Mouse (Mus musculus) macrophage (primary cell): ENCODE data around the gene Gm12258. TPM values are rescaled to one million over a fixed set of nuclear protein-coding genes. Genes with fewer than 3 reads are reported as not detected.
A peak's percentile ranks its signal among the peaks of the same experiment; 100 is the strongest.
"Not testable (repeated sequence)": the region's sequence is repeated elsewhere in the genome, so short reads cannot be mapped to it uniquely, and the experiment has no call there.

Experiments used
- H3K27ac ChIP-seq: fragments of 350-480 bp; formaldehyde crosslinking; 2 replicates; pipeline ENCODE4 v1.9.0; 2021
- H3K36me3 ChIP-seq: fragments of 350-480 bp; formaldehyde crosslinking; 2 replicates; pipeline ENCODE4 v1.9.0; 2021; ENCODE audit errors: inconsistent target
- H3K4me3 ChIP-seq: fragments of 350-480 bp; formaldehyde crosslinking; 2 replicates; pipeline ENCODE4 v1.9.0; 2021; ENCODE audit errors: inconsistent target
- H3K79me2 ChIP-seq: fragments of 350-480 bp; formaldehyde crosslinking; 2 replicates; pipeline ENCODE4 v1.9.0; 2021; ENCODE audit errors: inconsistent target
- WGBS: methylation state at CpG from one replicate; pipeline ENCODE4 v1.1.7; 2026; ENCODE audit warnings: inconsistent platforms; ENCODE audit not compliant: missing documents; 5-methylcytosine and 5-hydroxymethylcytosine counted together
- polyA plus RNA-seq: library from polyadenylated mRNA; stranded (reverse); fragments of 250-400 nt; gene quantifications from 3 replicates; pipeline ENCODE4 v1.2.4, GENCODE M21; 2018; ENCODE audit warnings: inconsistent platforms
- total RNA-seq, 78 experiments: library from RNA; depleted of rRNA; stranded (reverse); fragments of 250-400 nt; gene quantifications; 1 replicate in 9 of 78; 2 replicates in 24 of 78; 3 replicates in 43 of 78; 4 replicates in 2 of 78; pipeline ENCODE4 v1.2.4; 2018; ENCODE audit warnings: inconsistent platforms in 56 of 78

Gene Gm12258
- 10 to 100 TPM in 12 of 26 experiments, 1 to 10 TPM in 13, under 1 TPM in 1; 1.00 to 37.7 (median 8.2) TPM for total RNA-seq (2018; cell fraction: chromatin; rRNA removed)
- total RNA-seq (2018; cell fraction: cytosol; rRNA removed), result 1 to 10 TPM in 8 of 26 experiments, under 1 TPM in 18; 0.06 to 2.8 (median 0.41) TPM
- 10 to 100 TPM in 8 of 26 experiments, 1 to 10 TPM in 16, under 1 TPM in 2; 0.93 to 34.4 (median 7.4) TPM for total RNA-seq (2018; cell fraction: nucleus; rRNA removed)
- polyA plus RNA-seq, result 1.1 to 3.3 TPM (median 2.3 TPM) in 3 replicates

DNA sequence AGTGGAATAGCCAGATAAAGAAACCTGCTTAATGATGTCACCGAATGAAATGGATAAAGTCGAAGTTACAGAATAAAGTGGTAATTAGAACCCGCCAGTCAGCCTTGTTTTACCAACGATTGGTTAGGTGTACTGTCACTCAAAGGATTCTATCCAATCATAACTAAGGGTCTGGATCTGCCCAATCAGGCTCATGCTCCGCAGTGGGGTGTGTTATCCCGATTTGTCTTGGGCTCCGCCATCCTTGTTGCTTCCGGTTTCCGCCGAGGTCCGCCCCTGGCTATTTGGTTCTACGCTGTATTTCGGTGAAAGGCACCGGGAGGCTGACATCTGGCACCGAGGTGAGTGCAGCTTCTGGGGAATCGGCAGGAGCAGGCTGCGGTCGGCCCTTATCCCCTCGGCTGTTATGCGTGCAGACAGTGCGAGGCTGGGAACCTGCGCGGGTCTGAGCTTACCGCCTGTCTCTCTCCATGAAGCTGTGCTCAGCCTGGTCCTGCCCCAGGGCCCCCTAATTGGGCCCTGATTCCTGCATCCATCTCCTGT, at the start of gene Gm12258:
Gene Gm12258, plus strand, starts transcription at position 240 of the 543 bp plus-strand sequence.
- no peaks in the 10 kb centered on the region; the same call in 1 of the 2 replicates for H3K79me2 ChIP-seq
- peak within 1 kb of the TSS; percentile 36 for H3K27ac ChIP-seq
- WGBS, result 1% methylated on average over 24 of the region's 24 CpGs
- H3K36me3 ChIP-seq, result peaks cover 21% of the 10 kb centered on the region; the same call in 1 of the 2 replicates
- H3K4me3 ChIP-seq, result peak within 1 kb of the TSS; percentile 94

DNA sequence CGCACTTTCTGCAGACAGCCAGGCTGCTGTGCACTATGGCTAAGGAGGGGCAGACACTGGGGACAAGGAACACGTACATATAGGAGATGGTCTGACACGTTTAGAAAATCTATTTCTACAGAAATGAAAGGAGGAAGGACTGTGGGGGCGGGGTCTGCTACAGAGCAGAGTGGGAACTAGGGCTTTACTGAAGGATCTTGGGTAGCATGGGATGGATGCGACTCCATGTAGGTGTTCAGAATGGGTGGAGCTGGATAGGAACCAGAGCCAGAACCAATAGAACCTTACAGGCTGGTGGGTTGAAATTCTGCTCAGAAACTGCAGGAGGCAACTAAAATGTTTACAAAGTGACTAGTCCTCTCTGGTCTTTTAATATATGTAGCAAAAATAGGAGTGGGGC, 47.2 kb upstream of the Gm12258 start:
- Histone ChIP-seq H3K27ac (no peak overlapping the region), H3K79me2 (no peaks in the 10 kb centered on the region), H3K36me3 (no peaks in the 10 kb centered on the region), H3K4me3 (no peak overlapping the region)
- WGBS, result 56% methylated on average over 5 of the region's 5 CpGs

DNA sequence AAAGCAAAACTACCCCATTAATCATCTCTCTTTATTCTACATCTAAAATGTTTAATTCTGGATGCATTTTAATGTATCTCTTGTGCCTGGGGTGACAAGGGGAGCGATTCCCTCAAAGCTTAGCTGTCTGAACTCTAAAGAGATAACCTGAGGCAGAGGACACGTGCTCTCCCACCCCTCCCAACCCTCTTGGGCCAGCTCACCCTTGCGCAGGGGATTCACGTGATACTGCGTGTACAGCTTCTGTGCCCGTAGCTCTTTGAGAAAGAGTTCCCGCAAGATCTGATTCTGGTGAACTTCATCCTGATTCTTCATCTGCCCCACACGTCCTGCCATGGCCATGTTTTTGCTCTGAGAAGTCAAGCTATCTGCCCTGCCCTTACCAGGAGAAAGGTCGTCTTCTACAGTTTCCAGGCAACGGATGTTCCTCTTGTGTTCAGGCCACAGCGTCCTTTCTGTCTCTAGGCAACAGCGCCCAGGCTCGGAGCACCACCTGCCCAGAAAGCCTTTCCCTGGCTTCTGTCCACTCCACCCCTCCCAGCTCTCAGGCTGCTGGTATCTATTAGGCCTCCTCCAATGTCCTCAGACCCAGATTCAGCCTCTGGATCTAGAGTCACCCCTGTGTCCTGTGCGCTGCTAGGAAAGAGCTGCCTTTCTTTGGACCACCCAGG, 45.3 kb upstream of the Gm12258 start, which contains the start of gene Fam183b:
Gene Fam183b, minus strand, starts transcription at position 403 of the 671 bp plus-strand sequence.
- WGBS, result 47% methylated on average over 14 of the region's 14 CpGs
- H3K4me3 ChIP-seq, result no peak within 1 kb of the TSS
- no peaks in the 10 kb centered on the region for H3K79me2 ChIP-seq
- H3K36me3 ChIP-seq, result no peaks in the 10 kb centered on the region
- no peak within 1 kb of the TSS for H3K27ac ChIP-seq

DNA sequence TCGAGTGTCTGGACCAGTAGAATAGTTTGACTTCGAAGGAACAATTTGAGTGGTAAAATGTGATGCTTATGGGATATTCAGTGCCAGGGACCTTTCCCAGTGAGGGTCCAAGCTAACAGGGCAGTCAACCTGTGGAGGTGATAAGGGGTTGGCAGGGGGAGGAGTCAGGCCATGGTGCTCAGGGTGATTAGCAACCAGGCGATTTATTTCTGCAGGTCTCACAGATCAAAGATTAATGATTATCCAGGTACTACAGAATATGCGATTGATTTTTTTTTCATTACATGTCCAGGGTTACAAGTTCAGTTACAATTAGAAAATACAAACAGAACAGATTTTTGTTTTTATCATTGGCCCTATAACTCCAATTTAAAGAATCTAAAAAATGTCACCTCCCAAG, 43.1 kb upstream of the Gm12258 start:
- no peaks in the 10 kb centered on the region for H3K36me3 ChIP-seq
- no peak overlapping the region for H3K27ac ChIP-seq
- 87% methylated on average over 4 of the region's 4 CpGs for WGBS

DNA sequence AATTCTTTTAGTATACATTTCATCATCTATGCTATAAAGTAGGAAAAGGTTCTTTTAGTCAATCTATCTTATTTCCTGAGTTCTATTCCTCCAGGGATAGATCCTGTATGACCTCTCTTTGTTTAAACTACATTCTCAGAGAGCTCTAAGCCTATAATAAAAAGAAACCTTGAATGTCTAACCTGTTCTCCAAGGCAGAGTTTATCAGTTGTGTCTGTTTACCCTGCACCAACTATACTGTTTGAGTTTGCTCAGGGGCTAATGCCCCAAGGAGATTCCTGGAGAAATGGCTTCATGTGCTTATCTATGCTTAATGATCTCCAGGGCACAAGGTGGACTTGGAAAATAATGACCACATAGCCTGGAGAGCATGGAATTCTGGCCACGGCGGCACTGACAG, 42.6 kb upstream of the Gm12258 start:
- no peaks in the 10 kb centered on the region for H3K36me3 ChIP-seq
- no peak overlapping the region for H3K4me3 ChIP-seq
- H3K79me2 ChIP-seq, result no peaks in the 10 kb centered on the region
- 79% methylated on average over 2 of the region's 2 CpGs for WGBS
- H3K27ac ChIP-seq, result no peak overlapping the region

More for the DNA sequence above, 43.1 kb upstream of the Gm12258 start:
- no peak overlapping the region for H3K4me3 ChIP-seq
- no peaks in the 10 kb centered on the region for H3K79me2 ChIP-seq

DNA sequence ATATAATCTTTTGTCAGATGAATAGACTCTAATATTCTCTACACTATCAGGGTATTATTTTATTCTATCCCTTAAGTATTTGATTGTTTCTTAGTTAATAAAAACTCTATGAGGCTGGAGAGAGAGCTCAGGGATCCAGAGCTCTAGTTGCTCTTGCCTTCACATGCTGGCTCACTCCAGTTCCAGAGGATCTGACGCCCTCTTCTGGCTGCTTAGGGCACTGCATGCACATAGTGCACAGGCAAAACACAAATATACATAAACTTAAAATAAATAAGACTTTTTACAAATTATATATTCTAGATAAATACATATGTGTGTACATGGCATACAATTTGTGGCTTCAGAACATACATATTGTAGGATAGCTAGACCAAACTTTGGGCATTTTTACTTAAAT, 35.0 kb upstream of the Gm12258 start:
- 8% methylated on average over 1 of the region's 1 CpGs for WGBS
- no peaks in the 10 kb centered on the region for H3K36me3 ChIP-seq
- no peaks in the 10 kb centered on the region for H3K79me2 ChIP-seq
- no peak overlapping the region for H3K27ac ChIP-seq
- no peak overlapping the region for H3K4me3 ChIP-seq

DNA sequence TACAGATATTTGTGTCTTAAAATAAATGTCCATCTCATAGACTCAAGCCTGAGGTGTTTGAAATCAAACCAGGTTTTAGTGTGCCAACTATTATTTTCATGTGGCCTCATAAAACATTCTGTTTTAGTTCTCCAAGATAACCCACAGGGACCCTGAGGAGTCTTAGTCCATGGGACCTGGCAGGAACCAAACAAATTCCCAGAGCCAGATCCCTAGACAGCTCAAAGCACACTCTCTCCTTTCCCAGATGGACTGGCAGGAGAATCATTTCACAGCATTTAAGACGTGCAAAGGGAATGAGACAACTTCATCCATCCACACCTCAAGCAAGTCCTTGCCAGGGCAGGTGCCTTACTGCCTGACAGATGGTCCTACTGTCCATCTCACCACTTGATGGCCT, 32.3 kb upstream of the Gm12258 start, which contains the start of gene Olfr313:
Gene Olfr313, plus strand, starts transcription at position 301 of the 400 bp plus-strand sequence.
- H3K79me2 ChIP-seq, H3K4me3 ChIP-seq, H3K27ac ChIP-seq, H3K36me3 ChIP-seq: not testable (repeated sequence)
- WGBS, result 56% methylated on average over 1 of the region's 1 CpGs

DNA sequence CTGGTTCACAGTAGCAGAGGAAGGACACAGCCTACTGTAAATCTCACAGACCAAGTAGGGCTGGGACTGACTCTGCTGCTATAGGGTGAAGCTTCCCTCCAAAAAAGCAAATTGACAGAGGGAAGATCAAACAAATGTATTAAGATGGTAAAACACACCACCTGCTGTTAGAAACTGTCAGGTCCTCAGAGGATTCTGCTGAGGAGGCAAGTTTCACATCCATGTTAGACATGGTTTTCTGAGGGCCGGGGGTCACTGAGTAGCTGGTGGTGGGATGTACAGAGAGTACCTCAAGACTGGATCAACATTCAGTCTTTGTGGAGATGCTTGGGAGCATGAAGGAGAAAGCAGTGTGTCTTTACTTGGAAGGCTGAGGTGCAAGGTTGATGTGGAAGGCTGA, 31.3 kb upstream of the Gm12258 start:
- no peaks in the 10 kb centered on the region for H3K36me3 ChIP-seq
- no peak overlapping the region for H3K4me3 ChIP-seq
- H3K27ac ChIP-seq, result no peak overlapping the region
- WGBS, result 75% methylated on average over 1 of the region's 1 CpGs
- no peaks in the 10 kb centered on the region for H3K79me2 ChIP-seq

DNA sequence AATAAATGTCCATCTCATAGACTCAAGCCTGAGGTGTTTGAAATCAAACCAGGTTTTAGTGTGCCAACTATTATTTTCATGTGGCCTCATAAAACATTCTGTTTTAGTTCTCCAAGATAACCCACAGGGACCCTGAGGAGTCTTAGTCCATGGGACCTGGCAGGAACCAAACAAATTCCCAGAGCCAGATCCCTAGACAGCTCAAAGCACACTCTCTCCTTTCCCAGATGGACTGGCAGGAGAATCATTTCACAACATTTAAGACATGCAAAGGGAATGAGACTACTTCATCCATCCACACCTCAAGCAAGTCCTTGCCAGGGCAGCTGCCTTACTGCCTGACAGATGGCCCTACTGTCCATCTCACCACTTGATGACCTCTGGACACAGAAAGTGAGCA, 18.0 kb upstream of the Gm12258 start, which contains the start of gene Olfr312:
Gene Olfr312, plus strand, starts transcription at position 301 of the 400 bp plus-strand sequence.
- H3K4me3 ChIP-seq, H3K27ac ChIP-seq, H3K79me2 ChIP-seq, H3K36me3 ChIP-seq: not testable (repeated sequence)

DNA sequence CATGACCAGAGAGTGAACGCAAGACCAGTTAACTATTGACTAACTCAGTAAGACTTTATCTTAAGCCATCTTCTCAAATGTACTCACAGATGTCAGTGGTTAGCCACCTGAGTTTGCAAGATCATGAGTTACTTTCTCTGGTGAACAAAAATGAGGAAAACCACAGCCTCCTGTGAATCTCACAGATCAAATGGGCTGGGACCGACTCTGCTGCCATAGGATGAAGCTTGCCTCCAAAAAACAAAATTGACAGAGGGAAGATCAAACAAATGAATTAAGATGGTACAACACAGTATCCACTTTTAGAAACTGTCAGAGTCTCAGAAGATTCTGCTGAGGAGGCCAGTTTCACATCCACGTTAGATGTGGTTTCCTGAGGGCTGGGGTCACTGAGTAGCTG, 17.2 kb upstream of the Gm12258 start:
- no peak overlapping the region for H3K27ac ChIP-seq
- H3K79me2 ChIP-seq, result no peaks in the 10 kb centered on the region
- no peak overlapping the region for H3K4me3 ChIP-seq
- 42% methylated on average over 3 of the region's 3 CpGs for WGBS
- H3K36me3 ChIP-seq, result no peaks in the 10 kb centered on the region

DNA sequence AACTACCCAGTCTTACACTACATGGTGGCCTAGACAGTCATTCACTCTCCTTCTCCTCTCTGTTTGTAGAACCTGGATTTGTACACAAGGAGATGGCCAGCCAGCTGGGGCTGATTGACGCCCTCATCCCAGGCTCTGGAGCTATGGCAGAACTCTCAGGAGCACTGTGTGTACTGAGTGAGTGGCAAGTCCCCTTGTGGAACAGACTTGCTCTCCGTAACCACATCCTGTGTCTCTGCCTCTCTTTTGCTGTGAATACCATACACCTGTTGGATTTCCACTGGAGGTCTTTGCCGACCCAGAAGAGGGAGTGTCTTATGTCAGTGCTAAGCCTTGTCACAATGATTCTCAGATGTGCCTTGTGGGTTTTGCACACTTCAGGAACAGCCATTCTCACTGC, 14.4 kb upstream of the Gm12258 start:
- H3K4me3 ChIP-seq, H3K79me2 ChIP-seq, H3K27ac ChIP-seq, H3K36me3 ChIP-seq: not testable (repeated sequence)
- 88% methylated on average over 2 of the region's 3 CpGs for WGBS

DNA sequence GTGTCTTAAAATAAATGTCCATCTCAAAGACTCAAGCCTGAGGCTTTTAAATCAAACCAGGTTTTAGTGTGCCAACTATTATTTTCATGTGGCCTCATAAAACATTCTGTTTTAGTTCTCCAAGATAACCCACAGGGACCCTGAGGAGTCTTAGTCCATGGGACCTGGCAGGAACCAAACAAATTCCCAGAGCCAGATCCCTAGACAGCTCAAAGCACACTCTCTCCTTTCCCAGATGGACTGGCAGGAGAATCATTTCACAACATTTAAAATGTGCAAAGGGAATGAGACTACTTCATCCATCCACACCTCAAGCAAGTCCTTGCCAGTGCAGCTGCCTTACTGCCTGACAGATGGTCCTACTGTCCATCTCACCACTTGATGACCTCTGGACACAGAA, 8.0 kb upstream of the Gm12258 start, which contains the start of gene Olfr311:
Gene Olfr311, plus strand, starts transcription at position 301 of the 400 bp plus-strand sequence.
- not testable (repeated sequence) for H3K36me3 ChIP-seq, H3K4me3 ChIP-seq, H3K79me2 ChIP-seq, H3K27ac ChIP-seq

DNA sequence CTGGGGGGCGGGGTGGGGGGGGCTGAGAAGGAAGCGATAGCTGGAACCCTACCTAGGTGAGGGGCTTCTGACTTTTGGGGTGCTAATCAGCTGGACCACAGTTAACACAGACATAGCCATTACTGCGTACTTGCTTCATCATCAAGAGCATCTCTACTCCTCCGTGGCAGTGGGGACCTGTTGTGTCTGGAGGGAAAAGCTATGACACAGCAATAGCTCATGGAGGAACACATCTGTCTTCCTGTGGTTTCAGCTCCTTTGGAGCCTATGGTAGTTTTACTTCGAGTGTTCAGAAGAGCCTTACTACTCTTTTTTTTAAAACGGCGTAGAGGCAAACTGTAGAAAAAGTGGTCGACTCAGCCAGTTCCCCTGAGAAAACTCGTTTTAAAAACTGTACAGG, 678 bp downstream of the Gm12258 start:
- peak overlapping the region; percentile 94 for H3K4me3 ChIP-seq
- H3K79me2 ChIP-seq, result no peaks in the 10 kb centered on the region; the same call in 1 of the 2 replicates
- H3K36me3 ChIP-seq, result peaks cover 21% of the 10 kb centered on the region; the same call in 1 of the 2 replicates
- 7% methylated on average over 9 of the region's 9 CpGs for WGBS
- no peak overlapping the region for H3K27ac ChIP-seq

DNA sequence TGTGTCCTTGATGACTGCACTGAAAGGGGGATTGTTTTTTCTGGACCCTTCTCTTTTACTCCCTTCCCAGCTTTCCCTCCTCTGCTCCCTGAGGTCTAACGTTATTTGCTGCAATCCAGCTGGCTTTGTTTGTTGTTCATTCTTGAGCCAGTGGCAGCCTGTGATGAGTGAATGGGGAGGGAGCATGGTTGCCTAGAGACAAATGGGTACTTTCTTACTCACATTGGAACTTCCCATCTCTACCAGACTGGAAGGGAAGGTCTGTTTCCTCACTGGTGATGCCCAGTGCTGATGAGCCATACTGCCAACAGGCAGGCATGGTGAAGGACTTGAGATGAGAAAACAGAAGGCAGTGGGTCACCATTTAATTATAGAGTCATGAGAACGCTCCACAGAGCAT, 2.8 kb downstream of the Gm12258 start:
- Histone ChIP-seq H3K79me2 (no peaks in the 10 kb centered on the region; the same call in 1 of the 2 replicates), H3K36me3 (peaks cover 27% of the 10 kb centered on the region), H3K4me3 (no peak overlapping the region), H3K27ac (no peak overlapping the region)
- 97% methylated on average over 2 of the region's 2 CpGs for WGBS

DNA sequence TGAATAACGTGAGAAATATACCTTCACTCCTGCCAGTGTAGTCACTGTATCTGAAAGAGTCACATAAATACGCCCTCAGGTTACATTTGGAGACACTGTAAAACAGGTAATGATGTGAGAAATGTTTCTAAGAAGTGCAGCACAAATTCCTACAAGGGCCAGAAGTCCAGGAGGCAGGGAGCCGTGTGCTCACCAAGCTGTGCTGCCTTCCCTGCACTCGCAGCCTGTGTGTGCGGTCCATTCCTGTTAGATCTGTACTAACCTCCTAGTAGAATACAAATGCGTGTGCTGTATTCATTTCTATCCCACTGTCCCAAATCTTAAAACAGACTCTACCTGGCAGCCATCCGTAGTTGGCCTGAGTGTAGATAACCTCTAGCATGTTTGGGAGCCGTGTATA, 13.8 kb downstream of the Gm12258 start:
- H3K79me2 ChIP-seq, result no peaks in the 10 kb centered on the region
- H3K27ac ChIP-seq, result no peak overlapping the region
- no peak overlapping the region for H3K4me3 ChIP-seq
- H3K36me3 ChIP-seq, result peaks cover 45% of the 10 kb centered on the region
- WGBS, result 95% methylated on average over 8 of the region's 8 CpGs
